8 mouse cellular contexts compared by ENCODE assay signal in the genomic region with DNA sequence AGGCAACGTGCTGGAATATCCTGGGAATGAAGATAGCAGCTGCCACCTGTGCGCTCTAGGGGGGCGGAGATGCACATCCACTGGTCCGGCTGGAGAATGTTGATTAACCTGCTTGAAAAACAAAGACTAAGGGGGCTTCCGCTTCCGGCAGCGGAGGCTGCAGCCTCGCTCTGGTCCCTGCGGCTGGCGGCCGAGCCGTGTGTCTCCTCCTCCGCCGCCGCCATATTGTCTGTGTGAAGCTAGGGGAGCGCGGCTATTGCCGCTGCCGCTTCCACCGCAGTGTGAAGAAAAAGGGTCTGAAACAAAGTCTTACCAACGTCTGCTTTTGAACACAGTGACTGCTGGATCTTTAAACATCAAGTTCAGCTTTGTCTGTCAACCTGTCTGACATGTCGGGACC. TPM values are rescaled to one million over a fixed set of nuclear protein-coding genes. Genes with fewer than 3 reads are reported as not detected.
DNase-seq lines count a peak whose midpoint lies in the region; ATAC-seq and TF ChIP-seq lines count a peak whose summit lies in the region.
"Not testable (repeated sequence)": the region's sequence is repeated elsewhere in the genome, so short reads cannot be mapped to it uniquely, and the experiment has no call there.

TSS of gene Gm10031 (plus strand) at position 171 of the 400 bp plus-strand sequence.

- not testable (repeated sequence) for H3K27me3 ChIP-seq in lung, postnatal 0 days (replicated peaks; ENCODE audit: insufficient read depth, low read length); spleen, adult 2 months (ENCODE audit: control insufficient read depth, insufficient read depth, low read length)

- not testable (repeated sequence) for H3K27ac ChIP-seq in embryonic fibroblast, embryonic 13.5 days (ENCODE audit: insufficient read depth, low read length); lung, postnatal 0 days (ENCODE audit: low read length); spleen, adult 2 months (ENCODE audit: insufficient read depth, low read length)

- WGBS in large intestine, adult 2 months: 93% methylated on average over 22 of the region's 22 CpGs
- 84% methylated on average over 21 of the region's 22 CpGs for WGBS in lung, postnatal 0 days
- WGBS in spleen, adult 2 months: 94% methylated on average over 22 of the region's 22 CpGs

- H3K4me3 ChIP-seq in embryonic fibroblast, embryonic 13.5 days (ENCODE audit: insufficient read depth, low read length); lung, postnatal 0 days (ENCODE audit: low read depth, low read length); spleen, adult 2 months (ENCODE audit: extremely low read depth, insufficient read depth, insufficient read length): not testable (repeated sequence)

- peak; percentile 57 for ATAC-seq in activated CD4-positive, CD25-positive, alpha-beta regulatory T cell, adult 4 months
- peak; percentile 84 for ATAC-seq in lung, postnatal 0 days

- DNase-seq in gastrocnemius, postnatal 10 days; heart, postnatal 14 days; large intestine, adult 2 months (ENCODE audit: low read depth, low spot score); left cerebral cortex, postnatal 36 days (ENCODE audit: low spot score in 2 of 2); lung, postnatal 0 days (ENCODE audit: low spot score); spleen, adult 2 months (ENCODE audit: low read depth in 1 of 2, low spot score in 2 of 2): not testable (repeated sequence)

- not testable (repeated sequence) for TF ChIP-seq EP300 in lung, postnatal 0 days (IDR thresholded peaks at IDR 0.05)

- not testable (repeated sequence) for H3K9ac ChIP-seq in lung, postnatal 0 days (replicated peaks; ENCODE audit: low read depth)

- not testable (repeated sequence) for H3K9me3 ChIP-seq in lung, postnatal 0 days (ENCODE audit: low read length)

- not testable (repeated sequence) for H3K4me2 ChIP-seq in lung, postnatal 0 days (replicated peaks; ENCODE audit: low read depth, low read length)

- not testable (repeated sequence) for H3K4me1 ChIP-seq in embryonic fibroblast, embryonic 13.5 days (ENCODE audit: control insufficient read depth, insufficient read depth, low read length); lung, postnatal 0 days (ENCODE audit: insufficient read depth, low read depth, low read length); spleen, adult 2 months (ENCODE audit: control insufficient read depth, insufficient read depth, insufficient read length)

- TF ChIP-seq POLR2A in embryonic fibroblast, embryonic 13.5 days (IDR thresholded peaks at IDR 0.05; ENCODE audit: low read depth, low read length); spleen, adult 2 months (IDR thresholded peaks at IDR 0.05; ENCODE audit: low read depth, low read length): not testable (repeated sequence)

- H3K36me3 ChIP-seq in lung, postnatal 0 days (ENCODE audit: insufficient read depth, low read length); spleen, adult 2 months (ENCODE audit: control insufficient read depth, insufficient read depth, low read length): not testable (repeated sequence)

- intact Hi-C loops in heart, postnatal 14 days (cut with DNase I); left cerebral cortex, postnatal 36 days (cut with DNase I): not testable (repeated sequence)

- not testable (repeated sequence) for TF ChIP-seq CTCF in embryonic fibroblast, embryonic 13.5 days (IDR thresholded peaks at IDR 0.05; ENCODE audit: borderline replicate concordance, insufficient read depth, low read length); lung, postnatal 0 days (IDR thresholded peaks at IDR 0.05); spleen, adult 2 months (IDR thresholded peaks at IDR 0.05; ENCODE audit: extremely low read depth, insufficient read depth, insufficient read length, insufficient replicate concordance)

RNA-seq across cellular contexts. Expression of gene Gm10031, which starts in this region (rescaled TPM):
- polyA plus RNA-seq in activated CD4-positive, CD25-positive, alpha-beta regulatory T cell, adult 4 months (2017; shearing (Covaris generic)): 1 to 10 TPM; 2.4 to 5.2 TPM
- 27.4 and 30.8 TPM in 2 replicates for polyA plus RNA-seq in embryonic fibroblast, embryonic 13.5 days (2011; ENCODE audit: insufficient read length, low read depth, missing spikeins)
- total RNA-seq in gastrocnemius, postnatal 10 days (2021): 10 to 100 TPM; 34.7 to 35.3 TPM
- 10 to 100 TPM; 39.9 to 45.6 TPM for total RNA-seq in heart, postnatal 14 days (2021)
- polyA plus RNA-seq in large intestine, adult 2 months (2012; rRNA removed): 12.6 and 22.1 TPM in 2 replicates
- total RNA-seq in left cerebral cortex, postnatal 36 days (2021): 10 to 100 TPM; 42.9 to 43.3 TPM
- polyA plus RNA-seq in lung, postnatal 0 days (2015; fragmentation: Nextera tagmentation; extraction: Ambion mirVana): 0.26 and 0.40 TPM in 2 replicates
- 15.4 and 17.3 TPM in 2 replicates for polyA plus RNA-seq in spleen, adult 2 months (2012; rRNA removed)

Comparison
In these comparisons a context has a peak if more than half of its experiments do, and no peak if none do; other contexts are left out.
1. Peak in ATAC-seq in lung, postnatal 0 days; RNA of the gene not detected or under 1 TPM.